Mouse (Mus musculus): ENCODE results near the gene Ugp2.

DNA sequence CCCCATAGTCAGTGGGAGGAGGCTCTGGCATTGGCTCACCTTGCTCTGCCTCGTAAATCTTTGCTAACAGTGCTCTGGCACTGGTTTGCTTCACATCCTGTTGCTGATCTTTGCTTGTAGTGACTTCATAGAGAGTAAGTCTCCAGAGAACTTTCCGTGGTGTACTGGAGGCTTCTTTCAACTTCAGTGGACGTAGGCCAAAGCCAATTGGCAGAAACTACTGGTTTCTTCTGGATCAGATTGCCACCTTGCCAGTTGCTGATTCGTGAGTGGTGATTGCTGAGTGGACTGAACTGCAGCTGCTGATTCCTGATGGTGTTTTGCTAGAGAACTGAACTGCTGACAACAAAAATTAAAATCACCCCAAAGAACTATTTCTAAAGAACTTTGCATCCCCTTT, 15.8 kb upstream of the Ugp2 start:
- TF ChIP-seq CTCF (IDR thresholded peaks at IDR 0.05; ENCODE audit: control insufficient read depth, insufficient read depth, insufficient read length) (no peak), CEBPB (IDR thresholded peaks at IDR 0.05; ENCODE audit: low read depth) (no peak), FOSL1 (IDR thresholded peaks at IDR 0.05; ENCODE audit: insufficient read depth, low read length, poor library complexity, severe bottlenecking) (no peak)
